Mouse (Mus musculus) mesoderm, embryonic 11.5 days (tissue): ENCODE results near the gene Tmem80.

Experiments
- DNase-seq: peaks from one replicate; pipeline ENCODE4 v3.0.0-alpha.2; 2012; ENCODE audit warnings: low read depth, low spot score

The Tmem80 gene

GRCm38 (mm10) chr7:141324686-141325085, 2.9 kb upstream of the Tmem80 start:
- DNase-seq: no peak

DNA sequence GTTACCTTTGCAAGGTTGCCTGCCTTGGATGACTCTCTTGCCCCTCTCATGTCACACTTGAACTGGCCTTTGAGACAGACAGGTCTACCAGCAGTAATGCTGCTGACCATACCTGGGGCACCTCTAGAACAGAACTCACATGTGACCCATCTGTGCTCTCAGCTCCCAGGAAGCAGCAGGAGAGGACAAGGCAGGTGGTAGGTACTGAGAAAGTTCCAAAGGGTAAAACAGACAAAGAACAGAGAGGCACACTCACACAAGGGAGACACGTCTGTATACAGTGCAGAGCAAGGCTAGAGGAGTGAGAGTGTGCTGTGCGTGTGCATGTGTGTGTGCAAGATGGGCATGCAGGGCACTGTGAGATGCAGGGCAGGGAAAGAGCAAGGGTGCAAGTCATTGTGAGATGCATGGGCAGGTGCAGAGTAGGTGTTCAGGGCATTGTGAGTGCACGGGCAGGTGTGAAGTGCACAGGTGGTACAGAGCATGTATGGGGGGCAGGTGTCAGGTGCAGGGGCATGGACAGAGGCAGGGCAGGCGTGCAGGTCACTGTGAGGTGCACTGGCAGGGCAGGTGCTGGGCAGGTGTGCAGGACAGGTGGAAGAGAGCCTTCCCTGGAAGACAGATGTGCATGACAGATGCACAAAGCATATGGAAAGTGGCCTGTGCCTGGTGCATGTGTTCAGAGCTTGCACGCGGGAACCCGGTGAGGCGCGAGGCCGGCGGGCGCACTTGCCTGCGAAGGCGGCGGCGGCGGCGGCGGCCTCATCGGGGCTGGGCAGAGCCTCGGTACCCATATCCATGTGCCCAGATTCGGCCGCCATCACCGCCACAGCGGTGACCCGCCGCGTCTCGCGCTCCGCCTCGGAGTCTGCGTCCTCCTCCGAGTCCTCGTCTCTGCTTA, 743 bp upstream of the Tmem80 start:
- peak; percentile 41 for DNase-seq

GRCm38 (mm10) chr7:141328373-141328990, 943 bp downstream of the Tmem80 start:
- no peak for DNase-seq

DNA sequence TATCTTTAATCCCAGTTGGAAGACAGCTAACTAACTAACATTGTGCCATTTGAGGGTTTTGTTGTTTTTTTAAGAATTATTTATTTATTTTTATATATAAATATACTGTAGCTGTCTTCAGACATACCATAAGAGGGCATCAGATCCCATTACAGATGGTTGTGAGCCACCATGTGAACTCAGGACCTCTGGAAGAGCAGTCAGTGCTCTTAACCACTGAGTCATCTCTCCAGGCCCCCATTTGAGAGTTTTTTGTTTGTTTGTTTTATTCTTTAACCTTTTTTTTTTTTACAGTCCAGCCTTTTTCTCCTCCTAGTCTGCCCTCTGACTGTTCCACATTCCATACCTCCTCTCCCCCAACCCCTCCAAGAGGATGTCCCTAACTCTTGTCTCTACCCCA, 3.2 kb downstream of the Tmem80 start:
- no peak for DNase-seq

GRCm38 (mm10) chr7:141331990-141332389, 4.5 kb downstream of the Tmem80 start:
- no peak for DNase-seq

DNA sequence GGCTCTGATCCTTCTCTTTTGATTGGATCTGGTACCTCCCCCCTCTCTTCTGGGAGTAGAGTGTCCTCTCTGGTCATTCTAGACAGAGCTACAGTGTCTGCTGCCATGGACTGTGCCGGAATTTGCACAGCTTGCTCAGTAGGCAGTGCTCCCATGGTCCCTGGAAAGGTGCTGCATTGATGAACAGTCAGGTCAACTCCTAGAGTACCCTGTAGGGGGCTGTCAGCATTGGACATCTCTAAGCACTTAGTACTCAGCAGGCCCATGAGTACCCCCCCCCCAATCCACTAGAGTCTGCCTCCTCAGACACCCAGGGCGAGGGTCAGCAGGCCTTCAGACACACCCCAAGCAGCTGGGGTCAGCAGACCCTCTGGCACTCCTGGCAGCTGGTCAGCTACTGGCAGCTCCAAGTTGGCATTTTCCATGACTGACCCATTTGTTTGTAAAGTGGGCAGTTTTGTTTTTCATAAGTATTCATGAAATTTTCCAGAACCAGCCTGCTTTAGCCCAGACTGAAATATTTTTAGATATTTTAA, 7.6 kb downstream of the Tmem80 start:
- no peak for DNase-seq

DNA sequence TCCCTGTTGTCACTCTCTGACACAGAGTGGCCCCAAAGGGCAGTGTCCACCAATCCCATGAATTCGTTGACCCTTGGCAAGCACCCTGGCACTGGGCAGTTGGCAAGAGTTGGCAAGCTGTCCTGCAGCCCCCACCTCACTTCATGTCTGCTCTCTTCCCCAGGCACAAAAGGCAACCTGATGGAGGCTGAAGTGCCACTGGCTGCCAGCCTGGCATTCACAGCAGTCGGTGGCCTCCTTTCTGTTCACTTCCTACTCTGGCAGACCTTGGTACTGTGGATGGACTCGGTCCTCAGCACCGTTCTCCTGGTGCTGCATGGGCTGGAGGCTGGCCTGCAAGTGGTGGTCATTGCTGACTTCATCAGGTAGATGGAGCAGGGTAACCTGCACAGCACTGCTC, 8.1 kb downstream of the Tmem80 start:
- no peak for DNase-seq

DNA sequence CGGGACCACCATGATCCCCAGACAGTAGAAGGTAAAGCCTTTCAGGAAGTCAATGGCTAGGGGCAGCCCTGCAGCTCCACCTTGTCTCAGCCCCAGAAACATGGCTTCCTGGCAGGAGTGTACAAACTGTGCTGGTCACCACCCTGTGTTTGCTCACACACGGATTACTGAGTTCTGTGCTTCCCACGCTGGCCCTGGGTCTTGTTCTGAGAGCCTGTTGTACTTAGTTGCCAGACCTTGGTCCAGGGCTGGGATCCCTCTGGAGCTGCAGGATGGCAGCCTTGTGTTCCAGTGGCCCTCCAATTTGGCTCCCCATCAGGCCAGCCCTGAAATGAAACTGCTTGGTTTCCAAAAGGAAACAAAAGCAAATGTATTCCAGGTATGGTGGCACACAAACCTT, 8.8 kb downstream of the Tmem80 start:
- no peak for DNase-seq

- no peak for DNase-seq
Measured at GRCm38 (mm10) chr7:141337716-141338416, 10.3 kb downstream of the Tmem80 start.

- no peak for DNase-seq
Measured at GRCm38 (mm10) chr7:141338576-141339131, 11.1 kb downstream of the Tmem80 start, which contains the start of gene Eps8l2. Eps8l2 (plus strand) TSS chr7:141338880.

DNA sequence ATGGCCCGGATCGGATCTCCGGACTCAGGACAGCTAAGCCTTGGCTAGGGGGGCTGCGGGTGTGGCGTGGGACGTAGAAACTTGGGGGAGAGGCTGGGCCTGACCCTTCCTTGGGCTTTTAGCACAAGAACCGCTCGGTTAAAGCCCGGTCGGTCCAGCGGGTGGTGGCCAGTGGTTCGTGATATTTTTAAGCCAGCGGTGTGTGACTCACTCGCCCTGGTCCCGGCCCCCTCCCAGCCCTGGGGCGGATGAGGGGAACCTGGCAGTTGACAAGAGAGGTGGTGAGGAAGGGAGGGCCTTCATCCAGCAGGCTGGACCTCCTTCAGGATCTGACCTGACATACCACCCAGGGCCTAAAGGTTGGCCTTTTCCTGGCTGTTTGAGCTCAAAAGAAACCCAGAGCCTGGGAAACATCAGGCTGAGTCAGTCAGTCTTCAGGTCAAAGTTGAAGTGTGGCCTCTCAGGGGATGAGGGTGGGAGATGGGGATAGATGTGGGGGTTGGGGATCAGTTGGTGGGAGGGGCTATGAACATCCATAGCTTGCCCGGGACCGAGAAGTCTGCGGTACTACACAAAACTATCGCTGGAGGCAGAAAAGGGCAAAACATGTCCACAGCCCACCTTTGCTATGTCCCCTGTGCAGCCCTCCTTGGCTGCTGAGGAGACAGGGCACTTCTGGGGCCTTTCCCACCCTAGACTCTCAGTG, 11.8 kb downstream of the Tmem80 start:
- no peak for DNase-seq

DNA sequence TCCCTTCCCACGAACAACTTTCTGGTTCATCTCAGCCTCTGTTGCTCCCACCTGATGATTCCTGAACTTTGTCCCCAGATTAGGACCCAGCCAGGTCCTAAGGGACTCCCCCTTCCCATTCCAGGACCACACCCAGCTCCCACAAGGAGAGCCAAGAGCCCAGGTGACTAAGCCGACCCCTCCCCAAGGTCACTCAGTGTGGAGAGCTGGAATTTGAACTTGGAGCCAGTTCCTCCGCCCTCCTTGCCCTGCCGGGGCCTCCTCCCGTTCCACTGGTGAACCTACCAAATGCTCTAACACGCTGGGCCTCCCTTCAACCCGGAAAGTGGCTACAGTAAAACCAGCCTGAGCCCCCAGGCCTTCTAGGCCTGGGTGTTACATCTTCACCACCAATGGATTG, 12.5 kb downstream of the Tmem80 start:
- DNase-seq: no peak

DNA sequence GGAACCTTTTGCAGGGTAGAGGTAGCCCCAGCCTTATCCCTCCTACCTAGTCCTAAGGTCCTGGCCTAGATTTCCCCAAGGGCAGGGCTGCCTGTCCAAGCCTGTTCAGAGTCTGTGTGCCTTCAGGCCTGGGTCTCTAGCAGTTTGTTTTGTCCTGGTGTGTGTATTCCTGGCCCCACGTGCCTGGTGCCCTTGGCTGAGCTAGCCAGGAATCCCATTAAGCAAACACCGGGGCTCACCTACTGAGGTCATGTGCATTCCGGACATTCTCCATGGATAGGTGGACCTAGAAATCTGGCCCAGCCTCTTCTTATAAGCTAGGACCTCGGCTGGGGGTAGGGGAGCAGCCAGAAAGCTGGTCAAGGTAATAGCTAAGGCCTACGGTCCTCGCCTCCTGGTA, 12.9 kb downstream of the Tmem80 start:
- no peak for DNase-seq

- no peak for DNase-seq
Measured at GRCm38 (mm10) chr7:141341689-141342226, 14.2 kb downstream of the Tmem80 start.

DNA sequence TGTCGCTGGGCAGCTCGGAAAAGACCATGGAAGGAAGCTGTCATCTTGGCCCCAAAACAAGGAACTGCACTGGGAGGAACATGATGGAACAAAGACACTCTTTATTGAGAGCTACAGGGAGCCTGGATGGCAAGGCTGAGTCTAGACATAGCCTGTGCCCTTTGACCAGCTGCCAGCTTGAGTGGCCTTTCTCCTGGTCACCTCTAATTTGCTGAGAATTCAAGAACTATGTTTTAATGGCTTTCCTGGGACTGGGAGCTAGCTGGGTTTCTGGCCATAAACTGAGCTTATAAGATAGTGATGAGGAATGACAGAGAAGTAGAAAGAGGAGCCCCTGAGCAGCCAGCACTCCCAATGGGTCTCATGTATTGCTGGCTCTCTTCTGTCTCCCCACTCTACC, 15.7 kb downstream of the Tmem80 start:
- no peak for DNase-seq

DNA sequence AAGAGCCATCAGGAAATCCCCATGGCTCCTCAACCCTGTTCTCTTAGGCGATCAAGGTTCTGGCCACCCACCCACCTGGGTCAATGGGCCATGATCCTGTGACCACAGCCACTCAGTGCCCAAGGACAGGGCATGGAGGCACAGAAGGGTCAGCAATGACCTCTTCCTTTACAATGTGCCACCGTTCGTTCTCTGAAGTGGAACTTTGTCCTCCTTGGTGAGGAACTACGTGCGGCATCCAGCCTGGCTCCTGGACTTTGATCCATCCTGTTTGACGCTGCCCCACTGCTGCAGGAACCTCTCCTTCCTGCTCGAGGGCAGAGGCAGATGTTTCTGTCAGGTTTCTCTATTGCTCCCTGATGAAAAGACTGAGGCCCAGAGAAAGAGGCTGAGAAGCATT, 16.2 kb downstream of the Tmem80 start:
- DNase-seq: no peak

DNA sequence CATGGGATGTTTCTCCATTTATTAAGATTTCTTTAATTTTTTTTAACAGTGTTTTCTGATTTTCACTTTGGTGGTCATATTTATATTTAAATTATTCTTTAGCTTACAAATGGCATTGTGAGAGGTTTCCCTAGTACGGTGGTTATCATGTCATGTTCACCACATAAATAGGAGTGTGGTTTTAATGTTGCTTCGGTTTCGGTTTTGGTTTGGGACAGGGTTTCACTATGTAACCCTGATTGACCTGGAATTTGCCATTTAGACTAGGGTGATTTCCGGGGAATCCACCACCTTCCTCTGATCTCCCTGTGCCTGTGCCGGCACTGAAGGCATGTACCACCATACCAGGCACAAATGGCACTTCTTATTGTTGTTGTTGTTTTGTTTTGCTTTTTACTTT, 17.2 kb downstream of the Tmem80 start:
- no peak for DNase-seq

DNA sequence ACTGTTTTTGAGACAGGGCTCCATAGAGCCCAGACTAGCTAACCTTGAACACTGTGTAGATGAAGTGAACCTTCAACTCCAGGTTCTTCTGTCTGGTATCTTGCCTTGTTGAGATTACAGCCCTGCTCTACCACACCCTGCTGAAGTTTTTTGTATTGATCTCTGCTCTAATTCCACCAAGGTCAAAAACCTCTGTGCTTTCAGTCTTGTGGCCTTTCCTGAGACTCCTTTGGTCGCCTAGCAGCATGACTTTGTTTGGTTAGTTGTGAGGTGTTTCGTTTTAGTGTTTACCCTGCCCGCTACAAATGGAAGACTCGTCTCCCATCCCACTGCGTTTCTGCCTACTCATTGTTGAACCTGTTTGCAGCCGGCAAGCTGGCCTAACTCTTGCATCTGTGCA, 23.5 kb downstream of the Tmem80 start:
- DNase-seq: no peak

DNA sequence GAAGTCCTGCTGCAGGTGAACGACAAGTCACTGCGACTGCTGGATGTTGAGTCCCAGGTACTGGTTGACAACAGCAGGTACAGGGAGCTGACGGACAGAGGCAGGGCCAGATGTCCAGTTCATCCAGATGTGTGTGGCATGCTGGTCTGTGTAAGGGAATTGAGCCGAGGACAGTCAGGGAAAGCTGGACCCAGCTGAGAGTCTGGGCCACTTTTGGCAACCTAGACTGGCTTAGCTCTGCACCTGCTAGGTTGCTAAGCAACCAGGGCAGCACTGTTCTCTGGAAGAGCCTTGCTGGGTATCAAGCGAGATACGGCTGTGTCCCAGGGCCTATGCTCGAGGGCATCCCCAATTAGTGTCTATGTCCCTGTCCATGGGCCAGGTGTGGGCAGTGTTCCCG, 27.5 kb downstream of the Tmem80 start:
- no peak for DNase-seq

DNA sequence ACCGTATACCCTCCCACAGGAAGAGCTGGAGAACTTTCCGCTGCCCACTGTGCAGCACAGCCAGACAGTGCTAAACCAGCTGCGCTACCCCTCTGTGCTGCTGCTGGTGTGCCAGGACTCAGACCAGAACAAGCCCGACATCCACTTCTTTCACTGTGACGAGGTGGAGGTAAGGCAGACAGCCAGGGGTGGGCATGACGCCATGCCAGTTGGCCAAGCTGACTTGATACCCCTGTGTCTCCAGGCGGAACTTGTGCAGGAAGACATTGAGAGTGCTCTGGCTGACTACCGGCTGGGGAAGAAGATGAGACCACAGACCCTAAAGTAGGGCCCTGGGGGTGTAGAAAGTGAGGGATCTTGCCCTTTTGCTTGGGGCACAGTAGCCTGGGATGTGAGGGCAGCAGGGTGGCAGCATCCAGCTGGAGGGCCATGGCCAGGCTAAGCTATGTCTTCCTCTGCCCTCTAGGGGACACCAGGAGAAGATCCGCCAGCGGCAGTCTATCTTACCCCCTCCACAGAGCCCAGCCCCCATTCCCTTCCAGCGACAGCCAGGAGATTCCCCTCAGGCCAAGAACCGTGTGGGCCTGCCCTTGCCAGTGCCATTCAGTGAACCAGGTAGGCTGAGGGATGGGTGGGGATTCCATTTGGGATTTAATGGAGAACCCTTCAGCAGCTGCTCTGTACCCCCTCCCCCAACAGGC, 28.2 kb downstream of the Tmem80 start:
- DNase-seq: no peak
